Mouse (Mus musculus): ENCODE data around the gene Gm1043.

- TF ChIP-seq POLR2A (IDR thresholded peaks at IDR 0.05; ENCODE audit: borderline replicate concordance, low read depth, low read length): no peak
- no peak for TF ChIP-seq CTCF (IDR thresholded peaks at IDR 0.05; ENCODE audit: low read depth, low read length)
These were observed 46.7 kb downstream of the Gm1043 start for GRCm38 (mm10) chr5:37131841-37132240.
